19 mouse cellular contexts compared by ENCODE assay signal in the genomic region with DNA sequence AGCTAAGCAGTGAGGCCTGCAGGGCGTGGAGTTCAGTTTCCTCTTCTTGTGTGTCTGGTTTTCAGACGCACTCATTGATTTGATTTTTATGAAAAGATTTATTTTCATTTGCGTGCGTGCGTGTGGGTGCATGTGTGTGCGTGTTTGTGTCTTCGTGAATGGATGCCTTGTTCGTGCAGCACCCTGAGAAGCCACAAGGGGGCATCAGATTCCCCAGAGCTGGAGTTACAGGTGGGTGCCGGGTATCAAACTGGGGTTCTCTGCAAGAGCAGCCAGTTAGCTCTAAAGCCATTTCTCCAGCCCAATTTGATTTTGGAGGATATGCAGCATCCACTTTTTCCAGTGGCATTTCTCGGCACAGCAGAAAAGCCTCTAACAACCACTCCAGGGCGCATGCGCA.
DNase-seq lines count a peak whose midpoint lies in the region; ATAC-seq and TF ChIP-seq lines count a peak whose summit lies in the region.
"Had no signal": no experiment of that assay in that cellular context is flagged by ENCODE, and none has a peak within 500 bp of the region (broad histone marks: within the 10 kb centered on the region; RNA-seq: fewer than 3 reads in every experiment).

No protein-coding gene starts in this region.

- no peaks in the 10 kb centered on the region for H3K36me3 ChIP-seq in liver, adult 2 months (ENCODE audit: control insufficient read depth, insufficient read depth, low read length)
- no peaks in the 10 kb centered on the region for H3K36me3 ChIP-seq in liver, postnatal 0 days (replicated peaks; ENCODE audit: insufficient read depth, low read length)
- H3K36me3 ChIP-seq in E14TG2a.4 (ENCODE audit: insufficient read depth, low read length) (no peaks in the 10 kb centered on the region), ES-E14 (ENCODE audit: control insufficient read depth, insufficient read depth, low read length, poor library complexity, severe bottlenecking) (no peaks in the 10 kb centered on the region)
- H3K36me3 ChIP-seq in kidney, embryonic 14.5 days (ENCODE audit: control insufficient read depth, insufficient read depth, low read length) = no peaks in the 10 kb centered on the region
- H3K36me3 ChIP-seq: forebrain, embryonic 10.5 days; G1E; hindbrain, embryonic 13.5 days had no signal

- no peak for TF ChIP-seq EP300 in liver, postnatal 0 days (IDR thresholded peaks at IDR 0.05; ENCODE audit: low read depth)

- no peaks in the 10 kb centered on the region for H3K4me1 ChIP-seq in liver, adult 2 months (ENCODE audit: control insufficient read depth, insufficient read depth, low read length)
- no peaks in the 10 kb centered on the region for H3K4me1 ChIP-seq in liver, postnatal 0 days (ENCODE audit: insufficient read depth)
- H3K4me1 ChIP-seq in E14TG2a.4 (replicated peaks; ENCODE audit: low read depth, low read length) (no peaks in the 10 kb centered on the region; the same call in 1 of the 2 replicates), ES-E14 (ENCODE audit: control insufficient read depth in 2 of 2, insufficient read depth in 2 of 2, low read length in 2 of 2, poor library complexity in 1 of 2) (no peaks in the 10 kb centered on the region)
- H3K4me1 ChIP-seq in kidney, embryonic 14.5 days (ENCODE audit: control insufficient read depth, insufficient read depth, low read length) = no peaks in the 10 kb centered on the region
- H3K4me1 ChIP-seq: forebrain, embryonic 10.5 days; forebrain, embryonic 13.5 days; hindbrain, embryonic 13.5 days had no signal

- no peak overlapping the region for H3K4me2 ChIP-seq in liver, postnatal 0 days (ENCODE audit: low read depth, low read length)
- H3K4me2 ChIP-seq in kidney, embryonic 14.5 days (replicated peaks; ENCODE audit: low read depth, low read length) = no peak overlapping the region
- H3K4me2 ChIP-seq: forebrain, embryonic 13.5 days; heart, embryonic 11.5 days; hindbrain, embryonic 13.5 days had no signal

- no peak for DNase-seq in liver, adult 2 months (ENCODE audit: extremely low read depth, low read depth, low spot score)
- no peak for DNase-seq in liver, postnatal 0 days
- DNase-seq in ES-E14 (ENCODE audit: low read depth, low spot score) (peak; percentile 45), ZHBTc4 (ENCODE audit: low read depth, low spot score) (peak; percentile 77)
- no peak for DNase-seq in adrenal gland, adult 8-10 months
- no peak for DNase-seq in spleen, postnatal 14 days (ENCODE audit: low spot score in 2 of 2)
- DNase-seq: cerebellum, adult 9-10 months; gastrocnemius, postnatal 36 days; heart, adult 11 months had no signal

- no peak for TF ChIP-seq POLR2A in liver, adult 2 months (IDR thresholded peaks at IDR 0.05; ENCODE audit: extremely low read depth, insufficient read depth, low read length)

- in situ Hi-C loops in ES-E14 (cut with MboI; ENCODE audit: low sequenced_read_pairs in 2 of 2, unreplicated experiment in 2 of 2) = no loop called here

- ATAC-seq in liver, postnatal 0 days = no peak
- ATAC-seq in kidney, embryonic 14.5 days (ENCODE audit: low FRiP score, low TSS enrichment) = no peak
- ATAC-seq: forebrain, embryonic 13.5 days; forebrain, embryonic 16.5 days; hindbrain, embryonic 16.5 days; intestine, embryonic 16.5 days had no signal

- H3K27ac ChIP-seq in liver, adult 2 months (replicated peaks; ENCODE audit: insufficient read depth, low read depth, low read length) = no peak overlapping the region
- no peak overlapping the region for H3K27ac ChIP-seq in liver, postnatal 0 days (ENCODE audit: low read depth)
- no peak overlapping the region for H3K27ac ChIP-seq in ES-E14 (ENCODE audit: insufficient read depth, low read depth, low read length, poor library complexity, severe bottlenecking)
- H3K27ac ChIP-seq in kidney, embryonic 14.5 days (ENCODE audit: low read depth, low read length) = no peak overlapping the region
- H3K27ac ChIP-seq: forebrain, embryonic 10.5 days; forebrain, embryonic 13.5 days; hindbrain, embryonic 13.5 days had no signal

- H3K79me2 ChIP-seq in liver, adult 2 months (ENCODE audit: control insufficient read depth, insufficient read depth, low read length) = no peaks in the 10 kb centered on the region

- no peak overlapping the region for H3K9ac ChIP-seq in liver, adult 2 months (ENCODE audit: low read depth, low read length)
- H3K9ac ChIP-seq in liver, postnatal 0 days (replicated peaks) = no peak overlapping the region
- H3K9ac ChIP-seq in ES-E14 (ENCODE audit: insufficient read depth, low read depth, low read length, poor library complexity, severe bottlenecking) = no peak overlapping the region
- H3K9ac ChIP-seq in kidney, embryonic 14.5 days (ENCODE audit: low read depth, low read length) = no peak overlapping the region
- H3K9ac ChIP-seq: forebrain, embryonic 13.5 days; hindbrain, embryonic 13.5 days had no signal

- WGBS in liver, adult 2 months = 93% methylated on average over 12 of the region's 12 CpGs
- WGBS in liver, postnatal 0 days (ENCODE audit: insufficient replicate concordance) = 89% methylated on average over 12 of the region's 12 CpGs
- 86% methylated on average over 12 of the region's 12 CpGs for WGBS in kidney, embryonic 14.5 days

- TF ChIP-seq CTCF in liver, adult 2 months (IDR thresholded peaks at IDR 0.05; ENCODE audit: low read depth, low read length) = peak; percentile 14; the same call in 1 of the 2 replicates
- no peak for TF ChIP-seq CTCF in liver, postnatal 0 days (IDR thresholded peaks at IDR 0.05; ENCODE audit: low read depth)
- TF ChIP-seq CTCF in E14TG2a.4 (conservative IDR thresholded peaks at IDR 0.05; ENCODE audit: low read length) = peak; percentile 32; the same call in 1 of the 2 replicates

- H3K27me3 ChIP-seq in liver, adult 2 months (ENCODE audit: control insufficient read depth, insufficient read depth, low read length) = no peaks in the 10 kb centered on the region
- H3K27me3 ChIP-seq in liver, postnatal 0 days (ENCODE audit: insufficient read depth, low read length) = no peaks in the 10 kb centered on the region
- 0 out of 2 replicates have a peak, but pooled peaks cover 3% of the 10 kb centered on the region for H3K27me3 ChIP-seq in E14TG2a.4 (ENCODE audit: insufficient read depth, low read length)
- H3K27me3 ChIP-seq in kidney, embryonic 14.5 days (ENCODE audit: control insufficient read depth, insufficient read depth, low read length) = no peaks in the 10 kb centered on the region
- H3K27me3 ChIP-seq: forebrain, embryonic 13.5 days; hindbrain, embryonic 13.5 days had no signal

- no peak overlapping the region for H3K4me3 ChIP-seq in liver, adult 2 months (ENCODE audit: insufficient read depth, low read depth, low read length)
- H3K4me3 ChIP-seq in liver, postnatal 0 days (ENCODE audit: low read depth, low read length) = no peak overlapping the region
- H3K4me3 ChIP-seq in E14TG2a.4 (replicated peaks; ENCODE audit: low read length) = no peak overlapping the region
- no peak overlapping the region for H3K4me3 ChIP-seq in ES-E14 (ENCODE audit: insufficient read depth in 1 of 2, low read depth in 1 of 2, low read length in 2 of 2, poor library complexity in 1 of 2, severe bottlenecking in 1 of 2)
- no peak overlapping the region for H3K4me3 ChIP-seq in kidney, embryonic 14.5 days (ENCODE audit: low read length)
- H3K4me3 ChIP-seq: forebrain, embryonic 10.5 days; forebrain, embryonic 13.5 days; hindbrain, embryonic 13.5 days had no signal

- peaks cover 4% of the 10 kb centered on the region; the same call in 1 of the 2 replicates for H3K9me3 ChIP-seq in liver, postnatal 0 days (ENCODE audit: low read length)
- H3K9me3 ChIP-seq in E14TG2a.4 (ENCODE audit: low read length) (peaks cover 13% of the 10 kb centered on the region), ES-E14 (ENCODE audit: control insufficient read depth, insufficient read depth, low read depth, low read length) (no peaks in the 10 kb centered on the region)
- no peaks in the 10 kb centered on the region for H3K9me3 ChIP-seq in kidney, embryonic 14.5 days (ENCODE audit: control insufficient read depth, low read length)
- H3K9me3 ChIP-seq: hindbrain, embryonic 13.5 days had no signal

TF ChIP-seq in ES-E14, 5 proteins besides CTCF, POLR2A, EP300 and RAD21:
- TF ChIP-seq ZNF384 (IDR thresholded peaks at IDR 0.05; ENCODE audit: low read depth, low read length) = no peak
- no peak for TF ChIP-seq CHD2 (IDR thresholded peaks at IDR 0.05; ENCODE audit: low read depth, low read length)
- TF ChIP-seq HCFC1 (IDR thresholded peaks at IDR 0.05; ENCODE audit: borderline replicate concordance, insufficient read depth, low read length) = no peak
- TF ChIP-seq MAFK (IDR thresholded peaks at IDR 0.05; ENCODE audit: insufficient read depth, low read depth, low read length) = no peak
- TF ChIP-seq ZC3H11A (IDR thresholded peaks at IDR 0.05; ENCODE audit: borderline replicate concordance, low read depth, low read length) = no peak
TF ChIP-seq in ES-E14: peak in this region for 0.

Comparison
In these comparisons a context has a peak if more than half of its experiments do, and no peak if none do; other contexts are left out.
1. DNase-seq: peak in ES-E14 (single experiment) and ZHBTc4 (single experiment); none in liver, adult 2 months (single experiment), liver, postnatal 0 days (single experiment), adrenal gland, adult 8-10 months (single experiment) and spleen, postnatal 14 days (0 of 2).